Mouse (Mus musculus) heart, postnatal 25 days (tissue): ENCODE data around the gene Edc3. TPM values are rescaled to one million over a fixed set of nuclear protein-coding genes. Genes with fewer than 3 reads are reported as not detected.

Source experiments
- DNase-seq: peaks from one replicate; pipeline ENCODE4 v3.0.0; 2022; ENCODE audit warnings: low spot score
- intact Hi-C: fragments of 180-260 bp; cut with DNase I; formaldehyde crosslinking; loops from one replicate; pipeline ENCODE4 v1.15.1; 2025
- total RNA-seq, 2 experiments: library from RNA; stranded (reverse); gene quantifications; 2 replicates each; pipeline ENCODE4 v1.2.3; 2021

Gene Edc3
- total RNA-seq, 2 experiments from 2014 or later, result 4.9 to 7.0 TPM

GRCm38 (mm10) chr9:57789733-57790132, 81.4 kb downstream of the Edc3 start:
- intact Hi-C loops, result loop anchor here (5.0 kb wide), 1 partner anchor 123 kb away; the partner anchor contains the start of gene Ubl7
- DNase-seq, result no peak

DNA sequence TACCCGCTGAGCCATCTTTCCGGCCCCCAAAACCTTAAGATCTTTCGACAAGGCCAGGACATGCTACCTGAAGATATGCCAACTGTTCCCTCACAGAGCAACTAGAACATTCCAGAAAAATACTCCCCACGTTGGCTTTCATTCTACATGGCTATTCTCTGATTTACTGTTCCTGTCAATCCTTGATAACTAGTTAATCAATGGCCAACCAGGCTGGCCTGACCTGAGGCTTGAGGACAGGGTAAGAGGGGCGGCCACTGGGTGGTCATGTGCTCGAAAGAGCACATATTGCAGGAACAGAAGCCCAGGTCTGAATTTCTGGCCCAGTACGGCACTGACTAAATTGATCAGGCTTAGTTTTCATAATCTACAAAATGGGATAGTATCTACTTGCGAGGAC, 89.1 kb downstream of the Edc3 start:
- intact Hi-C loops, result no loop called here
- DNase-seq, result no peak

DNA sequence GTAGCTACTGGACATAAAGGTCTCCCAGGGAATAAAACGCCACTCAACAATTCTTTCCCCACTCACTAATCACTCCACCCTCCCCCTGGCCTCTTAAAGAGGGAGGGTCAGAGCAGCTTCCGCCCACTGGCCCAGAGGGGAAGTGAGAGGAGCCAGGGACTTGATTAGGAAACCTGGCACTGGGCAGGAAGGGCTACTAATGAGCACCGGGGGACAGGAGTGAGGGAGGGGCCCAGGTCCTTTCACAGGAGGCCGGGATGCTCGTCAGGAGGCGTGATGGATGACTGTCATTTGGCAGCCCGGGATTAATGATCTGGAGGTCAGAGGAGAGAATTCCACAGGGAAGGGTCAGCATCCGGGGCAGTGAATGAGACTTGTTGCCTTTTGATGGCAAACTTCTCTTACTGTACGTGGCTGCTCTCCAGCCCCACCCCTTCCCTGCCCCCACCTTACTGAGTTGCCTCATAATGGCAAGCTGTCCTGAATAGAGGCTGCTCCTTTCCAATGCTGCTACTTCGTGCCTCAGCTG, 90.4 kb downstream of the Edc3 start:
- intact Hi-C loops, result loop anchor here (2.0 kb wide), 1 partner anchor 32 kb away; no protein-coding TSS in a partner anchor
- DNase-seq, result peak; percentile 41

GRCm38 (mm10) chr9:57800325-57800975, 92.1 kb downstream of the Edc3 start:
- intact Hi-C loops, result no loop called here
- DNase-seq, result no peak

Other genes starting within 250 kb of the Edc3 start
- gene Scamp5, start 240.5 kb upstream of the Edc3 start, total RNA-seq, result 1 to 10 TPM; 4.9 to 5.1 TPM
- gene Rpp25, start 204.5 kb upstream of the Edc3 start, total RNA-seq, result 1 to 10 TPM; 1.6 to 2.3 TPM
- gene Cox5a, start 187.3 kb upstream of the Edc3 start, total RNA-seq, result 1,000 to 10,000 TPM; 2,545 to 2,748 TPM
- 1 to 10 TPM; 6.7 to 9.3 TPM for gene Fam219b, start 171.0 kb upstream of the Edc3 start, total RNA-seq
- 100 to 1,000 TPM; 160 to 162 TPM for gene Mpi, start 155.8 kb upstream of the Edc3 start, total RNA-seq
- gene Scamp2, start 147.6 kb upstream of the Edc3 start, total RNA-seq, result 10 to 100 TPM; 24.6 to 24.8 TPM
- gene Ulk3, start 119.1 kb upstream of the Edc3 start, total RNA-seq, result 1 to 10 TPM; 6.8 to 8.9 TPM
- not detected for gene Cplx3, start 102.3 kb upstream of the Edc3 start, total RNA-seq
- not detected for gene Lman1l, start 87.8 kb upstream of the Edc3 start, total RNA-seq
- 10 to 100 TPM; 23.5 to 27.4 TPM for gene Csk, start 54.9 kb upstream of the Edc3 start, total RNA-seq
- not detected for gene Cyp1a2, start 24.8 kb upstream of the Edc3 start, total RNA-seq
- under 1 TPM in 1 of 2 experiments, not detected in 1; 0.08 TPM for gene Cyp1a1, start 20.6 kb upstream of the Edc3 start, total RNA-seq
- 10 to 100 TPM; 27.6 to 29.2 TPM for gene Clk3, start 57.3 kb downstream of the Edc3 start, total RNA-seq
- gene Arid3b, start 128.3 kb downstream of the Edc3 start, total RNA-seq, result 1 to 10 TPM; 2.9 to 5.7 TPM
- gene Ubl7, start 202.4 kb downstream of the Edc3 start, total RNA-seq, result 10 to 100 TPM; 70.8 to 80.1 TPM
- 10 to 100 TPM; 18.8 to 28.5 TPM for gene Sema7a, start 231.6 kb downstream of the Edc3 start, total RNA-seq